Mouse (Mus musculus): ENCODE results near the gene Ggnbp2. TPM values are rescaled to one million over a fixed set of nuclear protein-coding genes. Genes with fewer than 3 reads are reported as not detected.
A peak's percentile ranks its signal among the peaks of the same experiment; 100 is the strongest.

Gene Ggnbp2
- polyA plus RNA-seq, 2 experiments: 48.5 to 63.7 TPM

DNA sequence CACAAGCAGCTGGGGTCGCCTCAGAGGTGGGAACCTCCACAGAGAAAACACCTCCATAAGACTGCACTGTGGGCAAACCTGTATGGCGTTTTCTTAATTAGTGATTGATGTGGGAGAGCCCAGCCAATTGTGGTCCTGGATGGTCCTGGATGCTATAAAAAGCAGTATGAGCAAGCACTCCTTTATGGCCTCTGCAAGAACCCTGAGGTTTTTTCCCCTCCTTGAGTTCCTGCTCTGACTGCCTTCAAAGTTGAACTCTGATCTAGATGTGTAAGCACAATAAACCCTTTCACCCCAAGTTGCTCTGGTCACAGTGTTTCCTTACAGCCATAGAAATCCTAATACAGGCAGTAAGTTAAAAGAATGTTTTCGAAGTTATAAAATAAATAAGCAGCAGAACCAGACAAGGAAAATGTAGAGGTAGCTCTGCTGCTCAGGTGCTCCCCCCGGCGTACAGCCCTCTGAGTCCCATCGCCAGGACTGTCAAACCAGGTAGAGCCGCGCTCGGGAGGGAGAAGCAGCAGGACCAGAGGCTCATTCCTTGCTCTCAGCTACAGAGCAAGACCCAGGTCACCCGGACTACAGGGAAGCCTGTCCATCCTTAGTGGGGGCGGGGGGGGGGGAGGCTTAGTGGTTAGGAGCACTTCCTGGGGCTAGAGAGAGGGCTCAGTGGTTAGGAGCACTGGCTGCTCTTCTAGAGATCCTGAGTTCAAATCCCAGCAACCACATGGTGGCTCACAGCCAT, 16.3 kb upstream of the Ggnbp2 start:
- no peak for DNase-seq (ENCODE audit: low read depth in 3 of 3, low spot score in 3 of 3)
- TF ChIP-seq EP300 (IDR thresholded peaks at IDR 0.05; ENCODE audit: low read depth) (no peak), CTCF (IDR thresholded peaks at IDR 0.05; ENCODE audit: low read depth) (no peak)
- Histone ChIP-seq H3K27me3 (ENCODE audit: control insufficient read depth, insufficient read depth, low read length) (no peaks in the 10 kb centered on the region), H3K27ac (no peak overlapping the region), H3K9me3 (ENCODE audit: control insufficient read depth, low read length) (no peaks in the 10 kb centered on the region), H3K4me2 (ENCODE audit: low read depth) (no peak overlapping the region), H3K9ac (replicated peaks) (no peak overlapping the region), H3K36me3 (replicated peaks; ENCODE audit: control insufficient read depth, insufficient read depth, low read depth) (peaks cover 17% of the 10 kb centered on the region), H3K4me3 (ENCODE audit: insufficient read depth in 1 of 2, low read depth in 2 of 2, low read length in 2 of 2) (no peak overlapping the region), H3K4me1 (replicated peaks; ENCODE audit: control insufficient read depth in 2 of 2, insufficient read depth in 2 of 2, low read length in 1 of 2) (no peaks in the 10 kb centered on the region)
- 78% methylated on average over 11 of the region's 11 CpGs for WGBS (ENCODE audit: insufficient replicate concordance)
- no peak for ATAC-seq (ENCODE audit: insufficient read depth)

DNA sequence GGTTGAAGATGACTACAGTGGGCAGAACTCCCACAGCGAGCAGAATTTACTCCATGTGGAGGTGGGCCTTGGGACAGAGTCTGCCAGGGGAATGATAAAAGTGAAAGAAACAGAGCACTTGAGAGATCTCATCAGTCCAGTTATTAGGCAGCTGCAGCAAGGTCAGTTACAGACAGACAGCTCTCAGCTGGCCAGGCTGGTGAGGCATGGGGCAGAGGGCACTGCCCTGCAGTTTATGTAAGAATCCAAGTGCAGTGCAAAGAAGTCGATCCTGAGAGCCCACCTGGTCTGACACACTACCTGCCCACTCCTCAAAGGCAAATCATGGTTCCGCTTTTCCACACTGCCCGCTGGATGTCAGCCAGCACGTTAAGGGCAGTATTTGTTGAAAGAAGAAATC, 15.6 kb upstream of the Ggnbp2 start:
- 78% methylated on average over 5 of the region's 5 CpGs for WGBS (ENCODE audit: insufficient replicate concordance)
- Histone ChIP-seq H3K36me3 (replicated peaks; ENCODE audit: control insufficient read depth, insufficient read depth, low read depth) (peaks cover 17% of the 10 kb centered on the region), H3K4me1 (replicated peaks; ENCODE audit: control insufficient read depth in 2 of 2, insufficient read depth in 2 of 2, low read length in 1 of 2) (peaks cover under 1 to 3% of the 10 kb centered on the region in 2 experiments; a peak in 2 of 4 replicates)

DNA sequence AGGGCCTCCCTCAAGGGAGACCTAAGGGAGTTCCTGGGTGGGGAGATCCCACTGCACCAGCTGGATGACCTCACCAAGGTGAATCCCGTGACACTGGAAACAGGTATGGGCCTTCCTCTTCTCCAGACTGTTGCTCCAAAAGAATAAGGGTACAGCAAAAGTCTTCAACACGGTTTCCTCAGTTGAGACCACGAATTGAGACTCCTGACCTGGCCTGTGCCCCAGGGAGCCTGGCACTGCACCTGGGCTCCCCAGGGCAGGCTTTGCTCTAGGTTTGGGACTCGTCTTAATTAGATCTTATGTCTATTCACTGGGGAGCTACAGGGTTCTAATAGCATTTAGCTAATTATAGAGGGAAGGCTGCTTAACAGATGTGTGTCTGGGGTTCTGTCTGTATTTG, 14.6 kb upstream of the Ggnbp2 start:
- no peak for TF ChIP-seq CTCF (IDR thresholded peaks at IDR 0.05; ENCODE audit: low read depth)
- no peak for TF ChIP-seq EP300 (IDR thresholded peaks at IDR 0.05; ENCODE audit: low read depth)
- ATAC-seq (ENCODE audit: insufficient read depth) (no peak), DNase-seq (ENCODE audit: low read depth in 3 of 3, low spot score in 3 of 3) (no peak)
- peaks cover 6 to 8% of the 10 kb centered on the region in 2 experiments; a peak in 3 of 4 replicates for H3K4me1 ChIP-seq (replicated peaks; ENCODE audit: control insufficient read depth in 2 of 2, insufficient read depth in 2 of 2, low read length in 1 of 2)
- no peaks in the 10 kb centered on the region for H3K27me3 ChIP-seq (ENCODE audit: control insufficient read depth, insufficient read depth, low read length)
- H3K4me2 ChIP-seq (ENCODE audit: low read depth): no peak overlapping the region
- 79% methylated on average over 4 of the region's 4 CpGs for WGBS (ENCODE audit: insufficient replicate concordance)
- no peak overlapping the region for H3K27ac ChIP-seq
- H3K9ac ChIP-seq (replicated peaks): no peak overlapping the region
- H3K36me3 ChIP-seq (replicated peaks; ENCODE audit: control insufficient read depth, insufficient read depth, low read depth): peaks cover 17% of the 10 kb centered on the region
- H3K9me3 ChIP-seq (ENCODE audit: control insufficient read depth, low read length): no peaks in the 10 kb centered on the region
- no peak overlapping the region for H3K4me3 ChIP-seq (ENCODE audit: insufficient read depth in 1 of 2, low read depth in 2 of 2, low read length in 2 of 2)

More for the DNA sequence above, 15.6 kb upstream of the Ggnbp2 start:
- no peak overlapping the region for H3K4me2 ChIP-seq (ENCODE audit: low read depth)
- H3K9me3 ChIP-seq (ENCODE audit: control insufficient read depth, low read length): no peaks in the 10 kb centered on the region
- no peak for TF ChIP-seq CTCF (IDR thresholded peaks at IDR 0.05; ENCODE audit: low read depth)
- ATAC-seq (ENCODE audit: insufficient read depth) (no peak), DNase-seq (ENCODE audit: low read depth in 3 of 3, low spot score in 3 of 3) (no peak)
- no peaks in the 10 kb centered on the region for H3K27me3 ChIP-seq (ENCODE audit: control insufficient read depth, insufficient read depth, low read length)
- H3K4me3 ChIP-seq (ENCODE audit: insufficient read depth in 1 of 2, low read depth in 2 of 2, low read length in 2 of 2): no peak overlapping the region
- H3K27ac ChIP-seq: no peak overlapping the region
- H3K9ac ChIP-seq (replicated peaks): no peak overlapping the region

DNA sequence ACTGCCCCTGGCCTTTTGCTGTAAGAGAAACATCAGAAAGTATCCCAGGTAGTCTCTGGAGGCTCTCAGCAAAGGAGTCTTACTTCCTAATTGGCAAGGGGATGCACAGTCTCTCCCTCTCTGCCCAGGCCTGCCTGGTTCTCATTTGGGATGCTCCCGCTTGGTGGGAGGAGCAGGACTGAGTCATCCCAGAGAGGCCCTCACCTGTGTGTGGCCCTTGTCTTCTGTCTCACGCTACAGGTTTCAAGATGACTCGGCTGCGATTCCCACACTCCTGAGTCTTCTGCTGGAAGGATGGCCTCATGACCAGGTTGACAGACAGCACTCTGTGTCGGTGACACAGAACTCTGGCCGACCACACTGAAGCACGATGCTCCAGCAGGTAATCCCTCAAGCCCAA, 11.7 kb upstream of the Ggnbp2 start:
- TF ChIP-seq EP300 (IDR thresholded peaks at IDR 0.05; ENCODE audit: low read depth) (no peak), CTCF (IDR thresholded peaks at IDR 0.05; ENCODE audit: low read depth) (no peak)
- ATAC-seq (ENCODE audit: insufficient read depth) (no peak), DNase-seq (ENCODE audit: low read depth in 3 of 3, low spot score in 3 of 3) (no peak)
- no peak overlapping the region for H3K27ac ChIP-seq
- 81% methylated on average over 7 of the region's 7 CpGs for WGBS (ENCODE audit: insufficient replicate concordance)
- H3K4me3 ChIP-seq (ENCODE audit: insufficient read depth in 1 of 2, low read depth in 2 of 2, low read length in 2 of 2): no peak overlapping the region
- H3K4me1 ChIP-seq (replicated peaks; ENCODE audit: control insufficient read depth in 2 of 2, insufficient read depth in 2 of 2, low read length in 1 of 2): peaks cover 13 to 18% of the 10 kb centered on the region in 2 experiments
- no peak overlapping the region for H3K9ac ChIP-seq (replicated peaks)
- no peak overlapping the region for H3K4me2 ChIP-seq (ENCODE audit: low read depth)
- H3K27me3 ChIP-seq (ENCODE audit: control insufficient read depth, insufficient read depth, low read length): no peaks in the 10 kb centered on the region
- no peaks in the 10 kb centered on the region for H3K9me3 ChIP-seq (ENCODE audit: control insufficient read depth, low read length)
- peaks cover 17% of the 10 kb centered on the region for H3K36me3 ChIP-seq (replicated peaks; ENCODE audit: control insufficient read depth, insufficient read depth, low read depth)

DNA sequence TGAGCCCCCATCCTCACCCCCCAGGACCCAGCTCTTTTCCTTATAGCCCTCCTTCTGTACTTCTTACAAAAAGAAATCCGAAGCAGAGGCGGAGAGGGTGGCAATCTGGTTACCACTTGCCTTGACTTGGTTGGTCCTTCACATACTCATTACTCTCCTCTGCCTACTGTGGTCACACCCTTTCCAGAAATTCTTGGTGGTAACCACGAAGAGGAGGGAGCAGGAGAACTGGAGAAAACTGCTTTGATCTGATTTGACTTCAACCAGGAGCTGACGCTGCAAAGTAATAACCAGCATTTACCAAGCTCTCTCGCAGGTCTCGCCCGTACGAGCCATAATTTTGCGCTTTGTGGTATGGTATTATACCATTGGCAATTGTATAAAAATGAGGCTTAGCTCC, 10.4 kb upstream of the Ggnbp2 start:
- DNase-seq (ENCODE audit: low read depth in 3 of 3, low spot score in 3 of 3) (peak in 1 of 3 experiments; percentile 52), ATAC-seq (ENCODE audit: insufficient read depth) (no peak)
- Histone ChIP-seq H3K36me3 (replicated peaks; ENCODE audit: control insufficient read depth, insufficient read depth, low read depth) (peaks cover 19% of the 10 kb centered on the region), H3K4me1 (replicated peaks; ENCODE audit: control insufficient read depth in 2 of 2, insufficient read depth in 2 of 2, low read length in 1 of 2) (peaks cover 13 to 18% of the 10 kb centered on the region in 2 experiments), H3K27ac (peak overlapping the region; percentile 55), H3K4me2 (ENCODE audit: low read depth) (peak overlapping the region; percentile 99), H3K4me3 (ENCODE audit: insufficient read depth in 1 of 2, low read depth in 2 of 2, low read length in 2 of 2) (peak overlapping the region; percentile 81 to 91), H3K27me3 (ENCODE audit: control insufficient read depth, insufficient read depth, low read length) (no peaks in the 10 kb centered on the region), H3K9me3 (ENCODE audit: control insufficient read depth, low read length) (no peaks in the 10 kb centered on the region), H3K9ac (replicated peaks) (peak overlapping the region; percentile 89)
- WGBS (ENCODE audit: insufficient replicate concordance): 47% methylated on average over 9 of the region's 9 CpGs
- TF ChIP-seq CTCF (IDR thresholded peaks at IDR 0.05; ENCODE audit: low read depth): no peak
- TF ChIP-seq EP300 (IDR thresholded peaks at IDR 0.05; ENCODE audit: low read depth): no peak
